Comparison of ENCODE assay signal across 8 mouse cellular contexts in genomic region chr19:31971998-31972397, GRCm38 (mm10).
A peak's percentile ranks its signal among the peaks of the same experiment; 100 is the strongest.
DNase-seq lines count a peak whose midpoint lies in the region; ATAC-seq and TF ChIP-seq lines count a peak whose summit lies in the region.

No protein-coding gene starts in this region.

- H3K4me1 ChIP-seq in heart, adult 2 months (ENCODE audit: control insufficient read depth, insufficient read depth, low read length) = no peaks in the 10 kb centered on the region
- no peaks in the 10 kb centered on the region for H3K4me1 ChIP-seq in limb, embryonic 12.5 days (replicated peaks)

- intact Hi-C loops in heart, adult 2 months (cut with DNase I) = loop anchor here (5.0 to 10.0 kb wide), 7 partner anchors 60 to 715 kb away; partner anchors contain the start of gene Minpp1

- peak; percentile 95 for DNase-seq in 3T3-L1 (ENCODE audit: low read depth, low spot score)
- DNase-seq in adrenal gland, postnatal 10 days = peak; percentile 89
- peak; percentile 81 for DNase-seq in embryo, embryonic 9.5 days (ENCODE audit: extremely low spot score)
- DNase-seq in heart, adult 2 months = peak; percentile 71 to 80
- peak; percentile 76 for DNase-seq in kidney, adult 9 months
- DNase-seq in spleen, postnatal 36 days (ENCODE audit: low spot score in 2 of 2) = peak; percentile 72 to 79

- ATAC-seq in limb, embryonic 12.5 days (ENCODE audit: insufficient number of reproducible peaks, insufficient read depth, low FRiP score, low TSS enrichment, low read depth) = peak; percentile 47; the same call in 1 of the 2 replicates
- peak; percentile 84 for ATAC-seq in monocyte, adult 5-6 weeks (replicated peaks; ENCODE audit: insufficient number of reproducible peaks, low FRiP score, low TSS enrichment, poor library complexity, severe bottlenecking)

- peak; percentile 78 for TF ChIP-seq EP300 in heart, adult 2 months (IDR thresholded peaks at IDR 0.05; ENCODE audit: insufficient read depth, low read depth, low read length)

- H3K36me3 ChIP-seq in heart, adult 2 months (ENCODE audit: control insufficient read depth, insufficient read depth, low read length) = no peaks in the 10 kb centered on the region
- no peaks in the 10 kb centered on the region for H3K36me3 ChIP-seq in limb, embryonic 12.5 days

- no peak overlapping the region for H3K9ac ChIP-seq in heart, adult 2 months (ENCODE audit: low read depth, low read length)
- no peak overlapping the region for H3K9ac ChIP-seq in limb, embryonic 12.5 days (replicated peaks)

- no peak; the same call in 1 of the 2 replicates for TF ChIP-seq CTCF in heart, adult 2 months (IDR thresholded peaks at IDR 0.05)

- 4% methylated on average over 6 of the region's 6 CpGs for WGBS in heart, adult 2 months
- WGBS in limb, embryonic 12.5 days = 14% methylated on average over 6 of the region's 6 CpGs

- no peak overlapping the region for H3K4me3 ChIP-seq in heart, adult 2 months
- no peak overlapping the region for H3K4me3 ChIP-seq in limb, embryonic 12.5 days (replicated peaks)

- no peaks in the 10 kb centered on the region for H3K27me3 ChIP-seq in heart, adult 2 months (ENCODE audit: control insufficient read depth, insufficient read depth, low read length)
- peaks cover 10% of the 10 kb centered on the region for H3K27me3 ChIP-seq in limb, embryonic 12.5 days

- TF ChIP-seq POLR2A in heart, adult 2 months (IDR thresholded peaks at IDR 0.05; ENCODE audit: insufficient read depth, low read depth, low read length) = no peak

- no peaks in the 10 kb centered on the region for H3K9me3 ChIP-seq in limb, embryonic 12.5 days

- no peak overlapping the region for H3K4me2 ChIP-seq in limb, embryonic 12.5 days

- no peaks in the 10 kb centered on the region for H3K79me2 ChIP-seq in heart, adult 2 months (replicated peaks; ENCODE audit: control insufficient read depth, insufficient read depth, low read length)

- no peak overlapping the region for H3K27ac ChIP-seq in heart, adult 2 months
- H3K27ac ChIP-seq in limb, embryonic 12.5 days = no peak overlapping the region
